Mouse (Mus musculus) midbrain, embryonic 11.5 days (tissue): Measurements from ENCODE around the gene Ptbp3. TPM values are rescaled to one million over a fixed set of nuclear protein-coding genes. Genes with fewer than 3 reads are reported as not detected.

ENCODE experiments used
- ATAC-seq: fragments of 200-750 bp; cut with Nextera tagmentation; 2 replicates; pipeline ENCODE4 v1.8.0; 2017; ENCODE audit warnings: moderate TSS enrichment, moderate library complexity; ENCODE audit not compliant: low FRiP score
- DNase-seq: peaks from one replicate; pipeline ENCODE4 v3.0.0; 2015; ENCODE audit warnings: low spot score; ENCODE audit errors: missing footprints
- H3K27ac ChIP-seq: fragments of 300-500 bp; sonication (generic); 2 replicates; pipeline ENCODE4 v1.5.1; 2014; ENCODE audit warnings: low read depth, low read length
- H3K27me3 ChIP-seq: fragments of 300-500 bp; sonication (generic); 2 replicates; pipeline ENCODE4 v1.6.1; 2014; ENCODE audit warnings: mild to moderate bottlenecking, low read length, moderate library complexity, mixed read lengths; ENCODE audit not compliant: control insufficient read depth, insufficient read depth
- H3K36me3 ChIP-seq: fragments of 300-500 bp; sonication (generic); 2 replicates; pipeline ENCODE4 v1.6.1; 2014; ENCODE audit warnings: mild to moderate bottlenecking, low read length, moderate library complexity, mixed read lengths; ENCODE audit not compliant: control insufficient read depth, insufficient read depth
- H3K4me1 ChIP-seq: fragments of 300-500 bp; sonication (generic); 2 replicates; pipeline ENCODE4 v1.6.1; 2014; ENCODE audit warnings: low read length; ENCODE audit not compliant: control insufficient read depth, insufficient read depth
- H3K4me2 ChIP-seq: fragments of 300-500 bp; sonication (generic); 2 replicates; pipeline ENCODE4 v1.6.1; 2014; ENCODE audit warnings: mild to moderate bottlenecking, moderate library complexity
- H3K4me3 ChIP-seq: fragments of 300-500 bp; sonication (generic); 2 replicates; pipeline ENCODE4 v1.5.1; 2014; ENCODE audit warnings: low read depth, low read length
- H3K9ac ChIP-seq: fragments of 300-500 bp; sonication (generic); 2 replicates; pipeline ENCODE4 v1.6.1; 2014; ENCODE audit warnings: low read length
- H3K9me3 ChIP-seq: fragments of 300-500 bp; sonication (generic); 2 replicates; pipeline ENCODE4 v1.6.1; 2016; ENCODE audit warnings: low read length; ENCODE audit not compliant: control insufficient read depth
- WGBS: fragments of 180-500 bp; shearing (Covaris S2); extraction: QIAGEN DNeasy Blood & Tissue Kit; methylation state at CpG from one replicate; pipeline ENCODE4 v1.1.7; 2014; 5-methylcytosine and 5-hydroxymethylcytosine counted together
- polyA plus RNA-seq: library from polyadenylated mRNA; unstranded; fragments of >200 nt; fragmentation: Nextera tagmentation; extraction: Ambion mirVana; gene quantifications from 2 replicates; pipeline ENCODE4 v1.2.1, GENCODE M21; 2014

Ptbp3 gene
- polyA plus RNA-seq, 1 experiment from 2014 or later, result 29.6 TPM

GRCm38 (mm10) chr4:59452503-59452933 lies 96.6 kb downstream of the Ptbp3 start:
- Histone ChIP-seq H3K4me1 (no peaks in the 10 kb centered on the region), H3K36me3 (no peaks in the 10 kb centered on the region), H3K4me2 (no peak overlapping the region), H3K27ac (no peak overlapping the region), H3K9me3 (no peaks in the 10 kb centered on the region), H3K27me3 (no peaks in the 10 kb centered on the region), H3K4me3 (no peak overlapping the region), H3K9ac (no peak overlapping the region)
- ATAC-seq (no peak), DNase-seq (no peak)
- WGBS, result 90% methylated on average over 8 of the region's 8 CpGs

- ATAC-seq (no peak), DNase-seq (no peak)
- 87% methylated on average over 3 of the region's 3 CpGs for WGBS
- Histone ChIP-seq H3K9me3 (peaks cover 3% of the 10 kb centered on the region; the same call in 1 of the 2 replicates), H3K27me3 (no peaks in the 10 kb centered on the region), H3K9ac (no peak overlapping the region), H3K4me2 (no peak overlapping the region), H3K4me1 (no peaks in the 10 kb centered on the region), H3K27ac (no peak overlapping the region), H3K36me3 (no peaks in the 10 kb centered on the region), H3K4me3 (no peak overlapping the region)
These were observed 98.3 kb downstream of the Ptbp3 start for GRCm38 (mm10) chr4:59450906-59451305.

- DNase-seq, result peak; percentile 35
- H3K9ac ChIP-seq, result no peak overlapping the region
- 80% methylated on average over 6 of the region's 6 CpGs for WGBS
- H3K27ac ChIP-seq, result no peak overlapping the region
- no peak for ATAC-seq
- no peak overlapping the region for H3K4me3 ChIP-seq
- H3K36me3 ChIP-seq, result no peaks in the 10 kb centered on the region
- H3K9me3 ChIP-seq, result peaks cover 3% of the 10 kb centered on the region; the same call in 1 of the 2 replicates
- no peaks in the 10 kb centered on the region for H3K27me3 ChIP-seq
- H3K4me2 ChIP-seq, result no peak overlapping the region
- no peaks in the 10 kb centered on the region for H3K4me1 ChIP-seq
These were observed 98.8 kb downstream of the Ptbp3 start for GRCm38 (mm10) chr4:59450234-59450854.

GRCm38 (mm10) chr4:59447296-59447695 lies 101.9 kb downstream of the Ptbp3 start:
- H3K4me3 ChIP-seq, result no peak overlapping the region
- ATAC-seq (no peak), DNase-seq (peak; percentile 75)
- H3K4me2 ChIP-seq, result no peak overlapping the region
- peaks cover 3% of the 10 kb centered on the region; the same call in 1 of the 2 replicates for H3K9me3 ChIP-seq
- no peaks in the 10 kb centered on the region for H3K27me3 ChIP-seq
- H3K36me3 ChIP-seq, result no peaks in the 10 kb centered on the region
- WGBS, result 70% methylated on average over 1 of the region's 1 CpGs
- no peaks in the 10 kb centered on the region for H3K4me1 ChIP-seq
- no peak overlapping the region for H3K27ac ChIP-seq
- no peak overlapping the region for H3K9ac ChIP-seq

GRCm38 (mm10) chr4:59445516-59445915 lies 103.6 kb downstream of the Ptbp3 start:
- Histone ChIP-seq H3K4me1 (no peaks in the 10 kb centered on the region), H3K4me2 (no peak overlapping the region), H3K4me3 (no peak overlapping the region), H3K27me3 (no peaks in the 10 kb centered on the region), H3K36me3 (no peaks in the 10 kb centered on the region), H3K9me3 (peaks cover 3% of the 10 kb centered on the region; the same call in 1 of the 2 replicates), H3K9ac (no peak overlapping the region), H3K27ac (no peak overlapping the region)
- 88% methylated on average over 6 of the region's 6 CpGs for WGBS
- DNase-seq, result peak; percentile 49
- no peak for ATAC-seq

GRCm38 (mm10) chr4:59444994-59445393 lies 104.2 kb downstream of the Ptbp3 start:
- 89% methylated on average over 3 of the region's 3 CpGs for WGBS
- Histone ChIP-seq H3K27me3 (0 out of 2 replicates have a peak, but pooled peaks cover under 1% of the 10 kb centered on the region), H3K36me3 (no peaks in the 10 kb centered on the region), H3K27ac (no peak overlapping the region), H3K4me1 (no peaks in the 10 kb centered on the region), H3K9ac (no peak overlapping the region), H3K9me3 (peaks cover 3% of the 10 kb centered on the region; the same call in 1 of the 2 replicates), H3K4me2 (no peak overlapping the region), H3K4me3 (no peak overlapping the region)
- DNase-seq (peak; percentile 54), ATAC-seq (no peak)

- no peak for ATAC-seq
These were observed 105.1 kb downstream of the Ptbp3 start for GRCm38 (mm10) chr4:59444085-59444484.

GRCm38 (mm10) chr4:59441265-59441664 lies 107.9 kb downstream of the Ptbp3 start:
- H3K9ac ChIP-seq, result no peak overlapping the region
- no peaks in the 10 kb centered on the region for H3K9me3 ChIP-seq
- H3K27me3 ChIP-seq, result peaks cover 25% of the 10 kb centered on the region
- no peak for DNase-seq
- no peak overlapping the region for H3K4me2 ChIP-seq
- no peak overlapping the region for H3K4me3 ChIP-seq
- no peak for ATAC-seq
- peaks cover 3% of the 10 kb centered on the region; the same call in 1 of the 2 replicates for H3K4me1 ChIP-seq
- H3K36me3 ChIP-seq, result no peaks in the 10 kb centered on the region
- H3K27ac ChIP-seq, result no peak overlapping the region
- 85% methylated on average over 1 of the region's 1 CpGs for WGBS

More at GRCm38 (mm10) chr4:59444085-59444484, 105.1 kb downstream of the Ptbp3 start:
- no peak overlapping the region for H3K27ac ChIP-seq
- H3K4me1 ChIP-seq, result no peaks in the 10 kb centered on the region
- peaks cover 3% of the 10 kb centered on the region; the same call in 1 of the 2 replicates for H3K9me3 ChIP-seq
- H3K36me3 ChIP-seq, result no peaks in the 10 kb centered on the region
- H3K4me3 ChIP-seq, result no peak overlapping the region
- peaks cover 7% of the 10 kb centered on the region for H3K27me3 ChIP-seq
- H3K9ac ChIP-seq, result no peak overlapping the region
- H3K4me2 ChIP-seq, result no peak overlapping the region
- peak; percentile 78 for DNase-seq
- WGBS, result 81% methylated on average over 4 of the region's 4 CpGs

- Histone ChIP-seq H3K4me2 (no peak overlapping the region), H3K4me1 (peaks cover 3% of the 10 kb centered on the region; the same call in 1 of the 2 replicates), H3K36me3 (no peaks in the 10 kb centered on the region), H3K27ac (no peak overlapping the region), H3K9ac (no peak overlapping the region), H3K27me3 (peaks cover 25% of the 10 kb centered on the region), H3K9me3 (peaks cover 3% of the 10 kb centered on the region; the same call in 1 of the 2 replicates), H3K4me3 (no peak overlapping the region)
- ATAC-seq (no peak), DNase-seq (peak; percentile 73)
- WGBS, result 41% methylated on average over 2 of the region's 2 CpGs
These were observed 109.2 kb downstream of the Ptbp3 start for GRCm38 (mm10) chr4:59439960-59440359.
